Mouse (Mus musculus) heart, adult 2 months (tissue): ENCODE results near the gene Tnnt1. TPM values are rescaled to one million over a fixed set of nuclear protein-coding genes. Genes with fewer than 3 reads are reported as not detected.

Experiments
- DNase-seq, 2 experiments: peaks; one replicate each; pipeline ENCODE4 v3.0.0; 2021
- H3K27ac ChIP-seq: fragments of 200-600 bp; 2 replicates; pipeline ENCODE4 v1.8.1; 2022
- H3K27me3 ChIP-seq: fragments of 200-500 bp; 2 replicates; pipeline ENCODE4 v1.6.1; 2012; ENCODE audit warnings: mild to moderate bottlenecking, low read length, inconsistent platforms, mixed read lengths; ENCODE audit not compliant: control insufficient read depth, insufficient read depth
- H3K36me3 ChIP-seq: fragments of 200-500 bp; 2 replicates; pipeline ENCODE4 v1.6.1; 2012; ENCODE audit warnings: low read length, inconsistent platforms; ENCODE audit not compliant: control insufficient read depth, insufficient read depth
- H3K4me1 ChIP-seq: fragments of 200-500 bp; 2 replicates; pipeline ENCODE4 v1.6.1; 2011; ENCODE audit warnings: low read length; ENCODE audit not compliant: control insufficient read depth, insufficient read depth
- H3K4me3 ChIP-seq: fragments of 200-600 bp; 2 replicates; pipeline ENCODE4 v1.8.1; 2022
- H3K79me2 ChIP-seq: fragments of 200-500 bp; replicated peaks from 2 replicates; pipeline ENCODE4 v1.6.1; 2012; ENCODE audit warnings: mild to moderate bottlenecking, inconsistent platforms, low read length, moderate library complexity, mixed read lengths; ENCODE audit not compliant: control insufficient read depth, insufficient read depth
- H3K9ac ChIP-seq: fragments of 200-500 bp; 2 replicates; pipeline ENCODE4 v1.6.1; 2012; ENCODE audit warnings: low read depth, mild to moderate bottlenecking, control low read depth, inconsistent platforms, low read length, mixed read lengths
- CTCF ChIP-seq: fragments of 200-600 bp; IDR thresholded peaks from 2 replicates; pipeline ENCODE4 v1.8.1; 2022; ENCODE audit warnings: antibody characterized with exemption, mild to moderate bottlenecking, moderate library complexity
- EP300 ChIP-seq: fragments of 200-500 bp; IDR thresholded peaks from 2 replicates; pipeline ENCODE4 v1.6.1; 2011; ENCODE audit warnings: low read depth, low read length, control low read depth; ENCODE audit not compliant: insufficient read depth
- POLR2A ChIP-seq: fragments of 200-500 bp; IDR thresholded peaks from 2 replicates; pipeline ENCODE4 v1.6.1; 2011; ENCODE audit warnings: mild to moderate bottlenecking, low read depth, low read length, control low read depth; ENCODE audit not compliant: insufficient read depth
- WGBS: fragments of 180-500 bp; shearing (Covaris S2); methylation state at CpG from one replicate; pipeline ENCODE4 v1.1.7; 2018; 5-methylcytosine and 5-hydroxymethylcytosine counted together
- intact Hi-C: fragments of 180-260 bp; cut with DNase I; formaldehyde crosslinking; loops from one replicate; pipeline ENCODE4 v1.15.1; 2025
- polyA plus RNA-seq: library from polyadenylated mRNA; depleted of rRNA; stranded (reverse); fragments of >200 nt; gene quantifications from 2 replicates; pipeline ENCODE4 v1.2.3, GENCODE M21; 2012
- total RNA-seq, 2 experiments: library from RNA; stranded (reverse); gene quantifications; 2 replicates each; pipeline ENCODE4 v1.2.3; 2021

Gene Tnnt1
- total and polyA plus RNA-seq, 3 experiments = 9.2 to 19.7 (median 15.6) TPM

DNA sequence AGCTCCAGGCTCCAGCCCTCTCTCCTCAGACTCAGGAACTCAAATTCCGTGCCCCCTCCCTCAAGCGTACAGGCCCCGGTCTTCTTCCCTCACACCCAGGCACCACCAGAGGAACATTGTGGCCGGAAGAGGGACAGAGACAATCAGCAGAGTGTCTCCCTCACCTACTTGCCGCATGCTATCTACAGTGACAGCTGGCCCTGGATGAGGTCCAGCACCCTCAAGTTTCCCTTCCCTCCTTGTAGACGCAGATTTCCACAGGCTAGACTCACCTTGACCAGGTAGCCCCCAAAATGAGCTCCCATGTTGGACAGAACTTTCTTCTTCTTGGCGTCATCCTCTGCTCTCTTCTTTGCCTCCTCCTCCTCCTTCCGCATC lies 7.5 kb downstream of the Tnnt1 start:
- Histone ChIP-seq H3K36me3 (no peaks in the 10 kb centered on the region; the same call in 1 of the 2 replicates), H3K4me3 (no peak overlapping the region), H3K27me3 (no peaks in the 10 kb centered on the region), H3K79me2 (no peaks in the 10 kb centered on the region), H3K9ac (no peak overlapping the region), H3K27ac (no peak overlapping the region), H3K4me1 (peaks cover 13% of the 10 kb centered on the region)
- WGBS = 84% methylated on average over 8 of the region's 8 CpGs
- DNase-seq = no peak
- TF ChIP-seq POLR2A (no peak), EP300 (no peak), CTCF (no peak)
- intact Hi-C loops = loop anchor here (10.0 kb wide), 2 partner anchors 374 to 406 kb away; partner anchors contain the start of genes Leng8 and Zfp628

DNA sequence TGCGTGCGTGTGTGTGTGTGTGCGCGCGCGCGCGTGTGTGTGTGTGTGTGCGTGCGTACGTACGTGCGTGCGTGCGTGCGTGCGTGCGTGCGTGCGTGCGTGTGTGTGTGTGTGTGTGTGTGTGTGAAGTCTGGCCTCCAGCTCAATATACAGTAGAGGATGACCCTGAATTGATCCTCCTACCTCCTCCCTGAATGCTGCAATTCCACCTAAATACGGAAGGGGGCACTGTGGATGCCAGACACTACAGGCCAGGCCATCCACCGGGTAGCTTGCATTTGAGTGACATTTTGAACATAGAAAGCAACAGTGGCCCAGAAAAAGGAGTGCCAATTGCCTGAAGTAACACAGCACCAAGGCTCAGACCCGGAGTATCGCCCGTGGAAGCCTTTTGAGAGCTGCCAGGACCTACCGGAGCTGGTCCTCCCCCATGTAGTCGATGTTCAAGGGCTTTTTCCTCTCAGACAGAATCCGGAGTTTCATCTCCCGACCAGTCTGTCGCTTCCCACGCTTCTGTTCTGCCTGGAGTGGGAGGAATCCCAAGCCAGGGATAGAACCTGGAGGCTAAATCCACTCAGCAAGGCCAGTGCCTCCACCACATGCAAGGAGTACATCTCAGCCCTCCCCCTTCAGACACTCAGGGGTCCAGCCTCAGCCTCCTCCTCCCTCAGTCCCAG lies 8.0 kb downstream of the Tnnt1 start:
- DNase-seq = no peak
- H3K9ac ChIP-seq = no peak overlapping the region
- WGBS = 60% methylated on average over 32 of the region's 32 CpGs
- TF ChIP-seq POLR2A (no peak), CTCF (peak; percentile 60), EP300 (no peak)
- no peak overlapping the region for H3K4me3 ChIP-seq
- no peak overlapping the region for H3K27ac ChIP-seq
- peaks cover 13% of the 10 kb centered on the region for H3K4me1 ChIP-seq
- H3K36me3 ChIP-seq = no peaks in the 10 kb centered on the region; the same call in 1 of the 2 replicates
- H3K79me2 ChIP-seq = no peaks in the 10 kb centered on the region
- no peaks in the 10 kb centered on the region for H3K27me3 ChIP-seq
- intact Hi-C loops = loop anchor here (10.0 kb wide), 2 partner anchors 373 to 407 kb away; partner anchors contain the start of genes Leng8 and Zfp628

DNA sequence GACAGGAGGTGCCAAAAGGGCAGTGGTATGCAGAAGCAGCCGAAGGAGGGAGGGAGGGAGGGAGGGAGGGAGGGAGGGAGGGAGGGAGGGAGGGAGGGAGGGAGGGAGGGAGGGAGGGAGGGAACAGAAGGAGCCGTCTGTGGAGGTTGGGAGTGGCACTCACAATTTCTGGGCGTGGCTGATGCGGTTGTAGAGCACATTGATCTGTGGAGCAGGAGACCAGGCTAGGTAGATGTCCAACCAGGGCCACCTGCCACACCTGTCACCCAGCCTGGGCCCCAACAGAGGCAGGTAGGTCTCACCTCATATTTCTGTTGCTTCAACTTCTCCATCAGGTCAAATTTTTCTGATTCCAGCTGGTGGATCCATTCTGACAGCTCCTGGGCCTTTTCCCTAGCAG lies 9.0 kb downstream of the Tnnt1 start:
- TF ChIP-seq POLR2A (no peak), EP300 (no peak), CTCF (no peak)
- Histone ChIP-seq H3K27me3 (no peaks in the 10 kb centered on the region), H3K4me1 (peaks cover 14% of the 10 kb centered on the region), H3K4me3 (no peak overlapping the region), H3K9ac (no peak overlapping the region), H3K27ac (no peak overlapping the region), H3K36me3 (no peaks in the 10 kb centered on the region; the same call in 1 of the 2 replicates), H3K79me2 (no peaks in the 10 kb centered on the region)
- intact Hi-C loops = loop anchor here (10.0 kb wide), 2 partner anchors 372 to 408 kb away; partner anchors contain the start of genes Leng8 and Zfp628
- DNase-seq = no peak
- WGBS = 95% methylated on average over 2 of the region's 4 CpGs

DNA sequence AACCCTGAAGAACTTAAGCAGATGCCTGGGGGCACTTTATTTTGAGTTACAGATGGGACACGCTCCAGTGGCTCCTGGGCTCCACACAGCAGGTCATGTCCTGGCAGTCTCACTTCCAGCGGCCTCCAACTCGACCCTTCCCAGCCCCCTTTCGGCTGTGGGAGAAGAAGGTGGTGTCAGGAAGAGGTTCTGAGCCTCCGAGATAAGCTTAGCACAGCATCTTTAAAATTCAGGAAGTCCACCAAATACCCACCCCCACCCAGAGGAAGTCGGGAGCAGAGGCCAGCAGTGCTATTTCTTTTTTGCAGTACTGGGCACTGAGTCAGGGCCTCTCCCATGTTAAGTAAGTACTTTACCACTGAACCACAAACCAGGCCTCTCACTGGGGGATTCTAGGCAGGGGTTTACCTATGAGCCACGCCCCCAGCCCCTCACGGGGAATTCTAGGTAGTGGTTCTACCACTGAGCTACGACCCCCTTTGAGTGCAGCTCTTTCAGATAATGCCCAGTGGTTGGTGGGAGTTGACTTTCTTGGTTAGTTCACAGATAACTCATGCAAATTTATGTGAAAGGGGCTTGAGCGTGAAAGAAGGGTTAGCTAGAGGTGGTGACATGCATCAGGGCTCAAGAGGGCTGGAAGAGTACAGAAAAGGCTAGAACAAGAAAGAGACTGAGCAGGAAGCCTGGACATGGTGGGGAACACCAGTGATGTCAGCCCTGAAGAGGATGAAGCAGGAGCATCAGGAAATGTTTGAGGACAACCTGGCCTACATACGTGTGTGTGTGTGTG lies 11.3 kb downstream of the Tnnt1 start:
- H3K4me1 ChIP-seq = peaks cover 7% of the 10 kb centered on the region
- H3K9ac ChIP-seq = no peak overlapping the region

DNA sequence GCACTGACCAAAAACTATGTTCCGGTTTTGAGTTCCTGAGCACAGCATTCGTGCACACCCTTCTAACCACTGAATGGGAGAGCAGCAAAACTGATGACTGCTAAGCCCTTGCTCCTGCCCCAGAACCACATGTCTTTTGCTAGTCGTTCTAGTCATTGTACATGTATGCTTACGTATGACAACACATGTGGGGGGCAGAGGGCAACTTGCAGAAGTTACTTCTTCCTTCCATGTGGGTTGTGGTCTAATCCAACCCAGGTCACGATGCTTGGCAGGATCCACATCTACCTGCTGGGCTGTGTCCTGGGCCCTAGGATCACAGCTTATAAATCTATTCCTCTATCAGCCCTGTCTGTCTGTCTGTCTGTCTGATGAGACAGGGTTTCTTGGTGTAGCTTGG lies 12.3 kb downstream of the Tnnt1 start:
- H3K36me3 ChIP-seq = peaks cover 3% of the 10 kb centered on the region; the same call in 1 of the 2 replicates
- intact Hi-C loops = loop anchor here (5.0 to 10.0 kb wide), 3 partner anchors 57 to 411 kb away; partner anchors contain the start of genes Leng8, Rdh13 and Zfp628
- TF ChIP-seq POLR2A = no peak
- TF ChIP-seq EP300 = no peak
- TF ChIP-seq CTCF = no peak
- DNase-seq = no peak
- H3K27ac ChIP-seq = no peak overlapping the region; the same call in 1 of the 2 replicates
- H3K4me1 ChIP-seq = peaks cover 16% of the 10 kb centered on the region
- H3K79me2 ChIP-seq = peaks cover 3% of the 10 kb centered on the region
- 73% methylated on average over 5 of the region's 5 CpGs for WGBS
- H3K4me3 ChIP-seq = no peak overlapping the region
- H3K9ac ChIP-seq = no peak overlapping the region
- H3K27me3 ChIP-seq = no peaks in the 10 kb centered on the region

More for the DNA sequence above, 11.3 kb downstream of the Tnnt1 start:
- 36% methylated on average over 11 of the region's 11 CpGs for WGBS
- Histone ChIP-seq H3K79me2 (peaks cover 3% of the 10 kb centered on the region), H3K27ac (peak overlapping the region; percentile 26), H3K4me3 (no peak overlapping the region), H3K27me3 (no peaks in the 10 kb centered on the region), H3K36me3 (peaks cover under 1% of the 10 kb centered on the region; the same call in 1 of the 2 replicates)
- intact Hi-C loops = loop anchor here (5.0 to 10.0 kb wide), 3 partner anchors 58 to 410 kb away; partner anchors contain the start of genes Leng8, Rdh13 and Zfp628
- TF ChIP-seq EP300 = peak; percentile 52; the same call in 1 of the 2 replicates
- no peak for TF ChIP-seq CTCF
- 0 out of 2 replicates have a peak, but pooled peaks have one; percentile 13 for TF ChIP-seq POLR2A
- peak in 1 of 2 experiments; percentile 38 for DNase-seq
